Mouse (Mus musculus): ENCODE measurements around the gene Gltp. TPM values are rescaled to one million over a fixed set of nuclear protein-coding genes. Genes with fewer than 3 reads are reported as not detected.

Gene Gltp
- 39.1 and 40.6 TPM in 2 replicates for polyA plus RNA-seq (2014; fragmentation: Nextera tagmentation; extraction: Ambion mirVana)

GRCm38 (mm10) chr5:114690633-114691567 is at the start of gene Gltp:
Gene Gltp (minus strand): TSS chr5:114690984.
- Histone ChIP-seq H3K27me3 (ENCODE audit: control insufficient read depth, insufficient read depth, low read length) (peaks cover 8% of the 10 kb centered on the region), H3K27ac (replicated peaks in 1 of 2; ENCODE audit: control insufficient read depth in 1 of 2, insufficient read depth in 1 of 2, low read depth in 2 of 2, low read length in 2 of 2) (0 out of 4 replicates have a peak within 1 kb of the TSS, but pooled peaks of 1 of the 2 experiments have one; percentile 4), H3K4me3 (ENCODE audit: control insufficient read depth in 1 of 2, insufficient read depth in 1 of 2, low read depth in 1 of 2, low read length in 2 of 2) (peak within 1 kb of the TSS; percentile 70 to 88), H3K9me3 (ENCODE audit: control insufficient read depth, low read length) (no peaks in the 10 kb centered on the region), H3K36me3 (ENCODE audit: control insufficient read depth, insufficient read depth, low read length) (no peaks in the 10 kb centered on the region), H3K4me1 (ENCODE audit: control insufficient read depth in 2 of 2, insufficient read depth in 2 of 2, low read length in 2 of 2) (peaks cover 9 to 15% of the 10 kb centered on the region in 2 experiments), H3K4me2 (ENCODE audit: low read length) (peak within 1 kb of the TSS; percentile 93), H3K9ac (ENCODE audit: low read length) (peak within 1 kb of the TSS; percentile 82)
- 3% methylated on average over 67 of the region's 75 CpGs for WGBS
- ATAC-seq (ENCODE audit: insufficient number of reproducible peaks, insufficient read depth, low FRiP score, low read depth): peak; percentile 93

GRCm38 (mm10) chr5:114738707-114739241 is 48.0 kb upstream of the Gltp start:
- 74% methylated on average over 12 of the region's 12 CpGs for WGBS

GRCm38 (mm10) chr5:114737090-114737887 is 46.5 kb upstream of the Gltp start:
- no peak overlapping the region for H3K4me3 ChIP-seq (ENCODE audit: control insufficient read depth in 1 of 2, insufficient read depth in 1 of 2, low read depth in 1 of 2, low read length in 2 of 2)
- 71% methylated on average over 21 of the region's 21 CpGs for WGBS
- H3K9me3 ChIP-seq (ENCODE audit: control insufficient read depth, low read length): no peaks in the 10 kb centered on the region
- ATAC-seq (ENCODE audit: insufficient number of reproducible peaks, insufficient read depth, low FRiP score, low read depth): no peak
- no peak overlapping the region for H3K27ac ChIP-seq (replicated peaks in 1 of 2; ENCODE audit: control insufficient read depth in 1 of 2, insufficient read depth in 1 of 2, low read depth in 2 of 2, low read length in 2 of 2)
- H3K4me2 ChIP-seq (ENCODE audit: low read length): no peak overlapping the region
- peaks cover 92% of the 10 kb centered on the region for H3K36me3 ChIP-seq (ENCODE audit: control insufficient read depth, insufficient read depth, low read length)
- H3K4me1 ChIP-seq (ENCODE audit: control insufficient read depth in 2 of 2, insufficient read depth in 2 of 2, low read length in 2 of 2): peaks cover 9 to 25% of the 10 kb centered on the region in 2 experiments
- no peaks in the 10 kb centered on the region for H3K27me3 ChIP-seq (ENCODE audit: control insufficient read depth, insufficient read depth, low read length)
- H3K9ac ChIP-seq (ENCODE audit: low read length): no peak overlapping the region

More at GRCm38 (mm10) chr5:114738707-114739241, 48.0 kb upstream of the Gltp start:
- Histone ChIP-seq H3K9me3 (ENCODE audit: control insufficient read depth, low read length) (no peaks in the 10 kb centered on the region), H3K4me2 (ENCODE audit: low read length) (no peak overlapping the region), H3K4me1 (ENCODE audit: control insufficient read depth in 2 of 2, insufficient read depth in 2 of 2, low read length in 2 of 2) (peaks cover 16 to 31% of the 10 kb centered on the region in 2 experiments), H3K36me3 (ENCODE audit: control insufficient read depth, insufficient read depth, low read length) (peaks cover 92% of the 10 kb centered on the region), H3K27ac (replicated peaks in 1 of 2; ENCODE audit: control insufficient read depth in 1 of 2, insufficient read depth in 1 of 2, low read depth in 2 of 2, low read length in 2 of 2) (peak overlapping the region; percentile 51 to 70; a peak in 3 of 4 replicates), H3K4me3 (ENCODE audit: control insufficient read depth in 1 of 2, insufficient read depth in 1 of 2, low read depth in 1 of 2, low read length in 2 of 2) (no peak overlapping the region), H3K9ac (ENCODE audit: low read length) (no peak overlapping the region), H3K27me3 (ENCODE audit: control insufficient read depth, insufficient read depth, low read length) (no peaks in the 10 kb centered on the region)
- ATAC-seq (ENCODE audit: insufficient number of reproducible peaks, insufficient read depth, low FRiP score, low read depth): peak; percentile 22

- H3K4me2 ChIP-seq (ENCODE audit: low read length): no peak overlapping the region
- H3K4me3 ChIP-seq (ENCODE audit: control insufficient read depth in 1 of 2, insufficient read depth in 1 of 2, low read depth in 1 of 2, low read length in 2 of 2): no peak overlapping the region
- no peak for ATAC-seq (ENCODE audit: insufficient number of reproducible peaks, insufficient read depth, low FRiP score, low read depth)
- no peaks in the 10 kb centered on the region for H3K27me3 ChIP-seq (ENCODE audit: control insufficient read depth, insufficient read depth, low read length)
- WGBS: 96% methylated on average over 15 of the region's 15 CpGs
- H3K27ac ChIP-seq (replicated peaks in 1 of 2; ENCODE audit: control insufficient read depth in 1 of 2, insufficient read depth in 1 of 2, low read depth in 2 of 2, low read length in 2 of 2): no peak overlapping the region
- no peaks in the 10 kb centered on the region for H3K9me3 ChIP-seq (ENCODE audit: control insufficient read depth, low read length)
- peaks cover 97% of the 10 kb centered on the region for H3K36me3 ChIP-seq (ENCODE audit: control insufficient read depth, insufficient read depth, low read length)
- H3K4me1 ChIP-seq (ENCODE audit: control insufficient read depth in 2 of 2, insufficient read depth in 2 of 2, low read length in 2 of 2): peaks cover 2 to 13% of the 10 kb centered on the region in 2 experiments; a peak in 3 of 4 replicates
- no peak overlapping the region for H3K9ac ChIP-seq (ENCODE audit: low read length)
Measured at GRCm38 (mm10) chr5:114733606-114734005, 42.8 kb upstream of the Gltp start.

GRCm38 (mm10) chr5:114731969-114732368 is 41.2 kb upstream of the Gltp start:
- Histone ChIP-seq H3K36me3 (ENCODE audit: control insufficient read depth, insufficient read depth, low read length) (peaks cover 96% of the 10 kb centered on the region), H3K27ac (replicated peaks in 1 of 2; ENCODE audit: control insufficient read depth in 1 of 2, insufficient read depth in 1 of 2, low read depth in 2 of 2, low read length in 2 of 2) (no peak overlapping the region), H3K9ac (ENCODE audit: low read length) (no peak overlapping the region), H3K4me1 (ENCODE audit: control insufficient read depth in 2 of 2, insufficient read depth in 2 of 2, low read length in 2 of 2) (no peaks in the 10 kb centered on the region), H3K4me2 (ENCODE audit: low read length) (no peak overlapping the region), H3K9me3 (ENCODE audit: control insufficient read depth, low read length) (no peaks in the 10 kb centered on the region), H3K27me3 (ENCODE audit: control insufficient read depth, insufficient read depth, low read length) (no peaks in the 10 kb centered on the region), H3K4me3 (ENCODE audit: control insufficient read depth in 1 of 2, insufficient read depth in 1 of 2, low read depth in 1 of 2, low read length in 2 of 2) (no peak overlapping the region)
- no peak for ATAC-seq (ENCODE audit: insufficient number of reproducible peaks, insufficient read depth, low FRiP score, low read depth)
- WGBS: 88% methylated on average over 15 of the region's 15 CpGs

- Histone ChIP-seq H3K9me3 (ENCODE audit: control insufficient read depth, low read length) (no peaks in the 10 kb centered on the region), H3K27me3 (ENCODE audit: control insufficient read depth, insufficient read depth, low read length) (no peaks in the 10 kb centered on the region), H3K36me3 (ENCODE audit: control insufficient read depth, insufficient read depth, low read length) (peaks cover 92% of the 10 kb centered on the region), H3K4me1 (ENCODE audit: control insufficient read depth in 2 of 2, insufficient read depth in 2 of 2, low read length in 2 of 2) (no peaks in the 10 kb centered on the region), H3K4me2 (ENCODE audit: low read length) (no peak overlapping the region), H3K27ac (replicated peaks in 1 of 2; ENCODE audit: control insufficient read depth in 1 of 2, insufficient read depth in 1 of 2, low read depth in 2 of 2, low read length in 2 of 2) (no peak overlapping the region), H3K9ac (ENCODE audit: low read length) (no peak overlapping the region), H3K4me3 (ENCODE audit: control insufficient read depth in 1 of 2, insufficient read depth in 1 of 2, low read depth in 1 of 2, low read length in 2 of 2) (no peak overlapping the region)
- no peak for ATAC-seq (ENCODE audit: insufficient number of reproducible peaks, insufficient read depth, low FRiP score, low read depth)
- WGBS: 61% methylated on average over 6 of the region's 6 CpGs
Measured at GRCm38 (mm10) chr5:114731498-114731897, 40.7 kb upstream of the Gltp start.

GRCm38 (mm10) chr5:114730129-114730528 is 39.3 kb upstream of the Gltp start:
- no peaks in the 10 kb centered on the region for H3K4me1 ChIP-seq (ENCODE audit: control insufficient read depth in 2 of 2, insufficient read depth in 2 of 2, low read length in 2 of 2)
- no peaks in the 10 kb centered on the region for H3K27me3 ChIP-seq (ENCODE audit: control insufficient read depth, insufficient read depth, low read length)
- peaks cover 80% of the 10 kb centered on the region for H3K36me3 ChIP-seq (ENCODE audit: control insufficient read depth, insufficient read depth, low read length)
- no peak overlapping the region for H3K9ac ChIP-seq (ENCODE audit: low read length)
- H3K27ac ChIP-seq (replicated peaks in 1 of 2; ENCODE audit: control insufficient read depth in 1 of 2, insufficient read depth in 1 of 2, low read depth in 2 of 2, low read length in 2 of 2): no peak overlapping the region
- no peaks in the 10 kb centered on the region for H3K9me3 ChIP-seq (ENCODE audit: control insufficient read depth, low read length)
- 77% methylated on average over 10 of the region's 10 CpGs for WGBS
- no peak overlapping the region for H3K4me3 ChIP-seq (ENCODE audit: control insufficient read depth in 1 of 2, insufficient read depth in 1 of 2, low read depth in 1 of 2, low read length in 2 of 2)
- no peak overlapping the region for H3K4me2 ChIP-seq (ENCODE audit: low read length)
- ATAC-seq (ENCODE audit: insufficient number of reproducible peaks, insufficient read depth, low FRiP score, low read depth): no peak

Measured in heart, embryonic 14.5 days (tissue).